Mouse (Mus musculus) T-cell, adult 2 months (primary cell): ENCODE measurements around the gene Gtf2a1l.

ENCODE experiments used
- DNase-seq: peaks from one replicate; pipeline ENCODE4 v3.0.0; 2022; ENCODE audit warnings: low spot score

Gtf2a1l gene

DNA sequence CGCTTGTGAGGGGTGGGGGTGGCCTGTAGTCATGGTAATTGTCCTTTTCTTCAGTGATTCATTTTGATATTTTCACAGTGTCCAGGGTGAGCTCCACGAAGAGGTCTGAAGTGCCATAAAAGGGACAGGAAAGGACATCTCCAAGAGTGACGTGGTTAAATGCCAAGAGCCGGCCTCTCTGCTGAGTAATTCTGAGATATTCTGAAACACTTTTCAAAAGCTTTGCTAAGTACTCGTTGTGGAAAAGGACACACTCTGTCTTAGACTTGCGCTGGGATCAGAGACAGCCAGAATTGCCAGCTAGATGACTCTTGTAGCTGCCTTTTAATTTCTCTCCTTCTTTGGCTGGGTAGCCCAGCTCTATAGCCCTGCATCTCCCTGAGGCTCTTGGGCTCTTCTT, 9.9 kb upstream of the Gtf2a1l start:
- no peak for DNase-seq

GRCm38 (mm10) chr17:88666076-88666475, 2.4 kb upstream of the Gtf2a1l start:
- DNase-seq, result no peak

- DNase-seq, result no peak
Observed at GRCm38 (mm10) chr17:88669921-88670320, 1.5 kb downstream of the Gtf2a1l start.

GRCm38 (mm10) chr17:88670800-88671199, 2.3 kb downstream of the Gtf2a1l start:
- DNase-seq, result no peak

GRCm38 (mm10) chr17:88675310-88676309, 7.2 kb downstream of the Gtf2a1l start:
- no peak for DNase-seq

DNA sequence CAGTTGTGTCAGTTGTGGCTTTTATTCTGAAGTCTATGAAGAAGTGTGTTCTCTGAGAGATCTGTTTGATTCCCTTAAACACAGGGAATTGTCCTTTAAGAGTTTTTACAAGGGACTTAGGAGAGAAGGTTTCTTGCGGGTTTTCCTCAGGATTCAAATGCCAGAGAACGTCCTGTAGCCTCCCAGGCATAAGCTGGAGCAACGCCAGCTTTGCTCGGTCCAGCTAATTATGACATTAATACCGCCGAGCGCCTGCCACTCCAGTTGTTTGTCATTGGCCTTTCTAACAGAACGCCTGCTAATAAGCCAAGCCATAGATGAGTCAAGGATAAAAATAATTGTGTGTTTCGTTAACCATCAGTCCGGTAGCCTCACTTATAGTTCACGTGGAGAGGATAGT, 19.8 kb downstream of the Gtf2a1l start:
- no peak for DNase-seq

- no peak for DNase-seq
Observed at GRCm38 (mm10) chr17:88696656-88697333, 28.3 kb downstream of the Gtf2a1l start.

GRCm38 (mm10) chr17:88700901-88701300, 32.4 kb downstream of the Gtf2a1l start:
- no peak for DNase-seq

DNA sequence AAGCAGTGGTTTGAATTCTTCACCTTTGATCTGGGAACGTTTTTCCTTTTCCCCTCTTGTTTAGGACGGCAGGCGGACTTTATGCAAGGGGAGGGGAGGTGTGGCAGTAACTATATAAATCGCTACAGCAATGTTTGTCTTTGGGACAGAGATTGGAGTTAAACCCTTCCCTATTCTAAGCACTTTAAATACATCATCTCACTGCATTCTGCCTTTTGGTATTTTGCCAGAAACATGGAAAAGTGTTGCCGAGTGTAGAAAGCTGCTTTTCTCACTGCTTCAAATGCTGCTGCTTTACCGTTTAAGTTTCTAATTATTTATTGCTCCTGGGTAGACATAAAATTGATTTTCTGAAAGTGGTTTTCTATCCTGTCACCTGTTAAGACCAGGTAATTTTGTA, 33.9 kb downstream of the Gtf2a1l start:
- no peak for DNase-seq

DNA sequence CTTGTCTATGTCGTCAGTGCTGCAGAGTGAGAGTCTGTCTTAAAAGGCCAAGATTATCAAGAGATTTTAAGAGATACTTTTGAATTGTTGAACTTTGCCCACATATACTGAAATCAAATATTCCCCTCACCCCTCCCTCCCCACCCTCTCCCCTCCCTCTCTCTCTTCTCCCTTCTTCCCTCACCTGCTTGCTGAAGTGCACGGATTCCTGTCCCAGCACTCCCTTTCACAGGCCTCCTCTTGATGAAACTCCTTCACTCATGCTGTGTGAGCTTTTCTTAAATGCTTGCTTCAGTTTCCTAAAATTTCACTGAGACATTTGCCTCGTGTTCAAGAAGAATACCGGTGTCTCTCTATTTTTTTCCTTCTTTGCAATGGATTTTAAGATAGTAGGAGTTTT, 34.7 kb downstream of the Gtf2a1l start:
- DNase-seq, result no peak

- DNase-seq, result no peak
Observed at GRCm38 (mm10) chr17:88706231-88706649, 37.8 kb downstream of the Gtf2a1l start.

DNA sequence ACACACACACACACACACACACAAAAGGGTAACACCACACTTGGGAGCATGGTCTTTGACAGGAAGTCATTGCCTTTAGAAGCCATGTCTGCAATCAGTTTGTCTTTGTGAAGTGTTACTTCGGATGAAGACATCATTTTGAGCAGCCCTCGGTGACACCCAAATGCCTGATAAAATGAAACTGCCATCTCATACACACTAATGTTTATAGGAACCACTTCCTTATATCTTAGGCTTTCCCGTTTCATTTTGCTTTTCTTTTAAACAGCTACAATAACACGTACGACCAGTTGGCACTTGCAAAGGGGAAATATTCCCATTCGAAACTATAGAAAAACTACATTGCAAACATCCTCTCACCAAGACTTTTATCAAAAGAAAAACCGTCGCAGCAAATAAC, 81.2 kb downstream of the Gtf2a1l start:
- DNase-seq, result no peak

- DNase-seq, result peak; percentile 60
Observed at GRCm38 (mm10) chr17:88752827-88753471, 84.5 kb downstream of the Gtf2a1l start.

DNA sequence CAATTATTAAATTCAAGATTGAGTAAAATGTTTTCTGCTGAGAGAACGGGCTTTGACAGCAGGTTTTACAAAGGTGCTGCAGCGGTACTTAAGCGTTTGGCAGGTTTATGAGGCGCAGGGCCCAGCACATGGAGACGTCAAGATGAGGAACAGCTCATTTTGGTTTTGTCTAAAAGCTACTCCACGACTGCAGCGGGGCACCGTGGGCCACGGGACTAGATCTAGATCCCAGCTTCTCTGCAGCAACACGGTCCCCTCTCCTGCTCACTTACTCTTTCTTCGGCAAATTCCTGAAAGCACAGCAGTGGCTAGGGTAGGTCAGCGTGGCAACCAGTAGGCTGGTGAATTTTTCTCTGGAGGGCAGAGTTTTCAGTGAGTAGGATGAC, 85.0 kb downstream of the Gtf2a1l start:
- no peak for DNase-seq

- no peak for DNase-seq
Observed at GRCm38 (mm10) chr17:88755776-88756175, 87.3 kb downstream of the Gtf2a1l start.

DNA sequence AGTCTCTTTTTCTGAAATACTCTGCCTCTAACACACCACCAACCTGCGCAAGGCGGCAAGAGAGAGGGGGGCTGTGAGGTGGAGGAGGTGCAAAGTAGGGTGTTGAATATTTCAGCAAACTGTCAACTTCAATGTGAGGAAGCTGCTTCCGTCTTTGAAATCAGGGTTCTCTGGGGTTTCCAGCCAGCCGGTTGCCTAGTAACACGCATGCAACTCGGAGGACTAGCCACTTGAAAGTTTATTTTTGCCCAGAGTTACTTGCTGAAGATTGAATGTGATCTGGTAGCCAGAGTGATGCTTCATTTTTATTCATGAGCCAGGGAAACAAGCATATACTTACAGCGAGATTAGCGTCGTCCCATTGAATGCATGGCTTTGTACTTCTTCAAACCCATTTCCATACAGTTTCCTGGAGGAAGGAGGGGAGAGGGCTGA, 89.6 kb downstream of the Gtf2a1l start:
- DNase-seq, result peak; percentile 74

GRCm38 (mm10) chr17:88763396-88764135, 95.1 kb downstream of the Gtf2a1l start:
- no peak for DNase-seq

- DNase-seq, result no peak
Observed at GRCm38 (mm10) chr17:88764136-88764485, 95.7 kb downstream of the Gtf2a1l start.
